Mouse (Mus musculus): ENCODE measurements at regions not wholly inside any gene's neighbourhood (a gene's known extent, or its start where the extent isn't known, plus 50 kb on each side); places are given as distances from the start of the nearest gene placed in this dataset.

- H3K27ac ChIP-seq (replicated peaks; ENCODE audit: low read depth, low read length) = no peak overlapping the region
- WGBS = 56% methylated on average over 2 of the region's 2 CpGs
- no peaks in the 10 kb centered on the region for H3K27me3 ChIP-seq (replicated peaks; ENCODE audit: control insufficient read depth, insufficient read depth, low read length)
- H3K9me3 ChIP-seq (ENCODE audit: control insufficient read depth, low read length) = no peaks in the 10 kb centered on the region
- H3K4me1 ChIP-seq (ENCODE audit: control insufficient read depth, insufficient read depth, low read length) = no peaks in the 10 kb centered on the region
- H3K36me3 ChIP-seq (ENCODE audit: control insufficient read depth, insufficient read depth, low read length) = no peaks in the 10 kb centered on the region
- H3K9ac ChIP-seq (ENCODE audit: low read depth, low read length) = no peak overlapping the region
- no peak overlapping the region for H3K4me3 ChIP-seq (ENCODE audit: low read depth, low read length)
- no peak for DNase-seq (ENCODE audit: low spot score)
- no peak for ATAC-seq (ENCODE audit: low read depth)
- H3K4me2 ChIP-seq (ENCODE audit: low read depth, low read length) = no peak overlapping the region
Measured at GRCm38 (mm10) chr12:97758624-97759023, 500.6 kb downstream of the Galc start.

- Histone ChIP-seq H3K27me3 (replicated peaks; ENCODE audit: control insufficient read depth, insufficient read depth, low read length) (no peaks in the 10 kb centered on the region), H3K4me1 (ENCODE audit: control insufficient read depth, insufficient read depth, low read length) (no peaks in the 10 kb centered on the region), H3K27ac (replicated peaks; ENCODE audit: low read depth, low read length) (no peak overlapping the region), H3K4me2 (ENCODE audit: low read depth, low read length) (no peak overlapping the region), H3K9ac (ENCODE audit: low read depth, low read length) (no peak overlapping the region), H3K4me3 (ENCODE audit: low read depth, low read length) (no peak overlapping the region), H3K36me3 (ENCODE audit: control insufficient read depth, insufficient read depth, low read length) (no peaks in the 10 kb centered on the region), H3K9me3 (ENCODE audit: control insufficient read depth, low read length) (no peaks in the 10 kb centered on the region)
- no peak for DNase-seq (ENCODE audit: low spot score)
- no peak for ATAC-seq (ENCODE audit: low read depth)
- WGBS = 68% methylated on average over 2 of the region's 2 CpGs
Measured at GRCm38 (mm10) chr12:97750166-97750565, 509.1 kb downstream of the Galc start.

GRCm38 (mm10) chr12:97740927-97741326, 518.3 kb downstream of the Galc start:
- Histone ChIP-seq H3K27ac (replicated peaks; ENCODE audit: low read depth, low read length) (no peak overlapping the region), H3K9ac (ENCODE audit: low read depth, low read length) (no peak overlapping the region), H3K36me3 (ENCODE audit: control insufficient read depth, insufficient read depth, low read length) (no peaks in the 10 kb centered on the region), H3K9me3 (ENCODE audit: control insufficient read depth, low read length) (no peaks in the 10 kb centered on the region), H3K27me3 (replicated peaks; ENCODE audit: control insufficient read depth, insufficient read depth, low read length) (no peaks in the 10 kb centered on the region), H3K4me3 (ENCODE audit: low read depth, low read length) (no peak overlapping the region), H3K4me2 (ENCODE audit: low read depth, low read length) (no peak overlapping the region), H3K4me1 (ENCODE audit: control insufficient read depth, insufficient read depth, low read length) (no peaks in the 10 kb centered on the region; the same call in 1 of the 2 replicates)
- 60% methylated on average over 2 of the region's 2 CpGs for WGBS
- DNase-seq (ENCODE audit: low spot score) (no peak), ATAC-seq (ENCODE audit: low read depth) (no peak)

- DNase-seq (ENCODE audit: low spot score) = no peak
- Histone ChIP-seq H3K27ac (replicated peaks; ENCODE audit: low read depth, low read length) (no peak overlapping the region), H3K36me3 (ENCODE audit: control insufficient read depth, insufficient read depth, low read length) (no peaks in the 10 kb centered on the region), H3K9ac (ENCODE audit: low read depth, low read length) (no peak overlapping the region), H3K4me2 (ENCODE audit: low read depth, low read length) (no peak overlapping the region), H3K27me3 (replicated peaks; ENCODE audit: control insufficient read depth, insufficient read depth, low read length) (no peaks in the 10 kb centered on the region), H3K9me3 (ENCODE audit: control insufficient read depth, low read length) (no peaks in the 10 kb centered on the region), H3K4me3 (ENCODE audit: low read depth, low read length) (no peak overlapping the region), H3K4me1 (ENCODE audit: control insufficient read depth, insufficient read depth, low read length) (no peaks in the 10 kb centered on the region; the same call in 1 of the 2 replicates)
- WGBS = 87% methylated on average over 6 of the region's 6 CpGs
- no peak for ATAC-seq (ENCODE audit: low read depth)
Measured at GRCm38 (mm10) chr12:97732078-97732580, 527.1 kb downstream of the Galc start.

- Histone ChIP-seq H3K4me2 (ENCODE audit: low read depth, low read length) (no peak overlapping the region), H3K36me3 (ENCODE audit: control insufficient read depth, insufficient read depth, low read length) (no peaks in the 10 kb centered on the region), H3K4me1 (ENCODE audit: control insufficient read depth, insufficient read depth, low read length) (no peaks in the 10 kb centered on the region), H3K9me3 (ENCODE audit: control insufficient read depth, low read length) (peaks cover 9% of the 10 kb centered on the region), H3K9ac (ENCODE audit: low read depth, low read length) (no peak overlapping the region), H3K4me3 (ENCODE audit: low read depth, low read length) (no peak overlapping the region), H3K27ac (replicated peaks; ENCODE audit: low read depth, low read length) (no peak overlapping the region), H3K27me3 (replicated peaks; ENCODE audit: control insufficient read depth, insufficient read depth, low read length) (no peaks in the 10 kb centered on the region)
- 74% methylated on average over 3 of the region's 3 CpGs for WGBS
- no peak for ATAC-seq (ENCODE audit: low read depth)
- DNase-seq (ENCODE audit: low spot score) = no peak
Measured at GRCm38 (mm10) chr12:97720554-97720953, 538.7 kb downstream of the Galc start.

GRCm38 (mm10) chr12:97717812-97718211, 541.4 kb downstream of the Galc start:
- Histone ChIP-seq H3K4me3 (ENCODE audit: low read depth, low read length) (no peak overlapping the region), H3K9ac (ENCODE audit: low read depth, low read length) (no peak overlapping the region), H3K4me1 (ENCODE audit: control insufficient read depth, insufficient read depth, low read length) (no peaks in the 10 kb centered on the region), H3K4me2 (ENCODE audit: low read depth, low read length) (no peak overlapping the region), H3K27me3 (replicated peaks; ENCODE audit: control insufficient read depth, insufficient read depth, low read length) (no peaks in the 10 kb centered on the region), H3K36me3 (ENCODE audit: control insufficient read depth, insufficient read depth, low read length) (no peaks in the 10 kb centered on the region), H3K9me3 (ENCODE audit: control insufficient read depth, low read length) (peaks cover 12% of the 10 kb centered on the region), H3K27ac (replicated peaks; ENCODE audit: low read depth, low read length) (no peak overlapping the region)
- DNase-seq (ENCODE audit: low spot score) (no peak), ATAC-seq (ENCODE audit: low read depth) (no peak)
- WGBS = 83% methylated on average over 5 of the region's 5 CpGs
